Mouse (Mus musculus) stomach, postnatal 0 days (tissue): ENCODE results near the gene Cpxm2. TPM values are rescaled to one million over a fixed set of nuclear protein-coding genes. Genes with fewer than 3 reads are reported as not detected.

Experiments used
- ATAC-seq: fragments of 200-750 bp; cut with Nextera tagmentation; 2 replicates; pipeline ENCODE4 v1.8.0; 2017; ENCODE audit not compliant: low FRiP score, low TSS enrichment
- DNase-seq: peaks from one replicate; pipeline ENCODE4 v3.0.0-alpha.2; 2016; ENCODE audit warnings: low spot score
- H3K27ac ChIP-seq: fragments of 300-500 bp; sonication (generic); replicated peaks from 2 replicates; pipeline ENCODE4 v1.5.1; 2014; ENCODE audit warnings: mild to moderate bottlenecking, control low read depth
- H3K27me3 ChIP-seq: fragments of 300-500 bp; sonication (generic); 2 replicates; pipeline ENCODE4 v1.6.1; 2014; ENCODE audit warnings: low read length; ENCODE audit not compliant: control insufficient read depth, insufficient read depth
- H3K36me3 ChIP-seq: fragments of 300-500 bp; sonication (generic); 2 replicates; pipeline ENCODE4 v1.6.1; 2014; ENCODE audit warnings: low read length, mixed read lengths; ENCODE audit not compliant: control insufficient read depth, insufficient read depth
- H3K4me1 ChIP-seq: fragments of 300-500 bp; sonication (generic); replicated peaks from 2 replicates; pipeline ENCODE4 v1.6.1; 2014; ENCODE audit warnings: antibody characterized with exemption; ENCODE audit not compliant: control insufficient read depth, insufficient read depth
- H3K4me2 ChIP-seq: fragments of 300-500 bp; sonication (generic); replicated peaks from 2 replicates; pipeline ENCODE4 v1.6.1; 2014; ENCODE audit warnings: low read depth, mild to moderate bottlenecking, control low read depth, moderate library complexity
- H3K4me3 ChIP-seq: fragments of 300-500 bp; sonication (generic); 2 replicates; pipeline ENCODE4 v1.5.1; 2014; ENCODE audit warnings: low read depth, low read length, control low read depth
- H3K9ac ChIP-seq: fragments of 300-500 bp; sonication (generic); 2 replicates; pipeline ENCODE4 v1.6.1; 2014; ENCODE audit warnings: mild to moderate bottlenecking, low read length, control low read depth, mixed read lengths
- H3K9me3 ChIP-seq: fragments of 300-500 bp; sonication (generic); 2 replicates; pipeline ENCODE4 v1.6.1; 2016; ENCODE audit warnings: low read length; ENCODE audit not compliant: control insufficient read depth
- CTCF ChIP-seq: IDR thresholded peaks from 2 replicates; pipeline ENCODE4 v1.5.1; 2016; ENCODE audit warnings: antibody characterized with exemption, low read depth, mild to moderate bottlenecking, moderate library complexity
- WGBS: fragments of 180-500 bp; shearing (Covaris S2); extraction: QIAGEN DNeasy Blood & Tissue Kit; methylation state at CpG from one replicate; pipeline ENCODE4 v1.1.7; 2014; 5-methylcytosine and 5-hydroxymethylcytosine counted together
- polyA plus RNA-seq: library from polyadenylated mRNA; unstranded; fragments of >200 nt; fragmentation: Nextera tagmentation; extraction: Ambion mirVana; gene quantifications from 2 replicates; pipeline ENCODE4 v1.2.1, GENCODE M21; 2015

Cpxm2 gene
- polyA plus RNA-seq, 1 experiment from 2014 or later = 7.8 TPM

DNA sequence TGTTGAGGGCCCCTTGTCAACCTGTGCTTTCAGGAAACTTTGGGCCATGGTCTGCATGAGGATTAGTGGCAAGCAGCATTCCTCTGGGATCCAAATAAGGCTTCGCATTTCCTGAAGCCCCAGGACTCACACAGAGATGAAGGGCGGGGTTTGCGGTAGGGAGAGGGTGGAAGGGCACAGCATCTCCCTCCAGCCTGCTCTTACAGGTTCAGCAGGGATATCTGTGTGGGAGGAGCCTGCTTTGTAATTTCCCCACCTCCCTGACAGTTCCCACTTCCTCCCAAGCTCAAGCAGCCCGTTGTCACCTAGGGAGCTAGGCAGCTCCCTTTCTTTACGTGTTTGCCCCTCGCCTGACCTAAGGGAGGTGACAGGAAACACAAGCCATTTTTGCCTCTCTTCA lies 165.5 kb downstream of the Cpxm2 start:
- H3K36me3 ChIP-seq = no peaks in the 10 kb centered on the region
- H3K4me3 ChIP-seq = no peak overlapping the region
- no peaks in the 10 kb centered on the region for H3K27me3 ChIP-seq
- H3K9me3 ChIP-seq = no peaks in the 10 kb centered on the region
- WGBS = 17% methylated on average over 6 of the region's 6 CpGs
- no peak overlapping the region for H3K27ac ChIP-seq
- DNase-seq (no peak), ATAC-seq (no peak)
- H3K4me1 ChIP-seq = no peaks in the 10 kb centered on the region
- TF ChIP-seq CTCF = no peak
- H3K9ac ChIP-seq = no peak overlapping the region
- no peak overlapping the region for H3K4me2 ChIP-seq

Other genes starting within 250 kb of the Cpxm2 start
- 0.01 TPM in 1 of 2 replicates, not detected in the other for gene Gpr26, start 188.3 kb downstream of the Cpxm2 start, polyA plus RNA-seq
- 11.5 and 12.1 TPM in 2 replicates for gene Chst15, start 162.5 kb upstream of the Cpxm2 start, polyA plus RNA-seq